Mouse (Mus musculus): ENCODE data around the gene Upb1.
"Not testable (repeated sequence)": the region's sequence is repeated elsewhere in the genome, so short reads cannot be mapped to it uniquely, and the experiment has no call there.

Upb1 gene

GRCm38 (mm10) chr10:75456061-75456831, 55.3 kb downstream of the Upb1 start:
- DNase-seq, result not testable (repeated sequence)

GRCm38 (mm10) chr10:75457852-75458251, 56.9 kb downstream of the Upb1 start:
- no peak for DNase-seq

- no peak for DNase-seq
Observed at GRCm38 (mm10) chr10:75458329-75458728, 57.4 kb downstream of the Upb1 start.

GRCm38 (mm10) chr10:75462728-75463127, 61.8 kb downstream of the Upb1 start:
- no peak for DNase-seq

GRCm38 (mm10) chr10:75465781-75466550, 65.1 kb downstream of the Upb1 start:
- DNase-seq, result peak; percentile 53 to 70

- DNase-seq, result no peak
Observed at GRCm38 (mm10) chr10:75473411-75473810, 72.5 kb downstream of the Upb1 start.

GRCm38 (mm10) chr10:75474571-75474970, 73.7 kb downstream of the Upb1 start:
- no peak for DNase-seq

DNA sequence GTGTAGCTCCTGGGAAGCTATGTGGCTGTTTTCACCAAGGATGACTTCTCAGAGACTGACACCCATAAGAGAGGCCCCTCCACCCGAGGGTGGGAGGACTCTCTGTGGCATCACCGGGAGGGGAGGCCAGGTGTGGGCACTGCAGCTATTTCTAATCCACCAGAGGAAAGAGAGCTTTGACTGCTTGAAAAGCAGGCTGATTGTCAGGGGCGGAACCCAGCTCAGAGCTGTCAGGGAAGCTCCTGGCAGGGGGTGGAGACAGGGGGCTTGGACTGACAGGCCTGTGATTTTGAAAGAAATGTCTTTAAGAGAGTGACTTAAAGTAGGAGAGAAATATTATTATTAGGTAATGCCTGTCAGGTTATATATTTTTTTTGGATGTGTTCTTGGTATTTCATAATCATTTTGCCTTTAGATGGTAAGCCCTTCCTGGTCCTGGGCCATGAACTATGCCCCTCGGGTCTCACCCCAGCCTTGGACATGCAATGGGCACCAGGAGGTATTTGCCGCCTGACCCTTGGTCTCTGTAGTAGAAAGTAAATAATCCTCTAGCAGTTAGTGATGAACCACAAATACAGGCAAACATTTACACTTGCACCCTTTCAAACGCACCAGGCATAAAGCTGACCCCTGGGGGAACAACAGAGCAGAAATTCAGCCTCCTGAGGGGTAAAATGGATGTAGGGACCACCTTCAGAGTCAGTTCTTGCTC, 74.4 kb downstream of the Upb1 start:
- not testable (repeated sequence) for DNase-seq

- DNase-seq, result no peak
Observed at GRCm38 (mm10) chr10:75477034-75477433, 76.1 kb downstream of the Upb1 start.

DNA sequence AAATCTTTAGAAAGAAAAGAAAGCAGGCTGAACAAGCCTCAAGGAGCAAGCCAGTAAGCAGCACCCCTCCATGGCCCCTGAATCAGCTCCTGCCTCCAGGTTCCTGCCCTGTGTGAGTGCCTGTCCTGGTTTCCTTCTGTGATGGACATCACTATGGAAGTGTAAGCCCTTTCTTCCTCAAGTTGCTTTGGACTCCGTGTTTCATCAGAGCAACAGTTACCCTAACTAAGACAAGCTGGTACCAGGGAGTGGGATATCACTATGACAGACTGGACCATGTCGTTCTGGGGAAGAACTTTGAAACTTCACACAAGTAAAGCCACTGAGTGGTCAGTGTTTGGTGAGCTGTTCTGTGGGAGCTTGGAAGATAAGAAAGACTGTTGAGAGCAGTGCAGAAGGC, 79.0 kb downstream of the Upb1 start:
- DNase-seq, result no peak

DNA sequence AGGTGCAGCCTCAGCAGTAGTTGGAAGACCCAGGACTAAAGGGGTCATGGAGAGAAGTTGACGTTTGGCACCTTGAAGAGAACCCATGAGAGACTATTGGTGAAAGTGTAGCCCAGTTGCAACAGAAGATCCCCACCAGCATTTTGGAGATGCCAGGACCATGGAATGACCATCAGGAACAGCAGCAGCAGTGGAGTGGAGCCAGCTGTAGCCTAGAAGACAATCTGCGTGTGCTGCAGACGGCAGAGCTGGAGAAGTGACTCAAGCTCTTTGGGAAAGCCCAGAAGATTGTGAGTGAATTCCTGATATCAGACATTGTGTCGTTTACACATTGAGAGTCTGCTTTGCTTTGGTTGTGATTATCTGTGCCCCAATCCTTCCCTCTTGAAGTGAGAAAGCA, 80.8 kb downstream of the Upb1 start:
- DNase-seq, result no peak

GRCm38 (mm10) chr10:75482271-75482670, 81.4 kb downstream of the Upb1 start:
- DNase-seq, result no peak

- DNase-seq, result no peak
Observed at GRCm38 (mm10) chr10:75482919-75483483, 82.1 kb downstream of the Upb1 start.

GRCm38 (mm10) chr10:75484066-75484465, 83.2 kb downstream of the Upb1 start:
- DNase-seq, result no peak

DNA sequence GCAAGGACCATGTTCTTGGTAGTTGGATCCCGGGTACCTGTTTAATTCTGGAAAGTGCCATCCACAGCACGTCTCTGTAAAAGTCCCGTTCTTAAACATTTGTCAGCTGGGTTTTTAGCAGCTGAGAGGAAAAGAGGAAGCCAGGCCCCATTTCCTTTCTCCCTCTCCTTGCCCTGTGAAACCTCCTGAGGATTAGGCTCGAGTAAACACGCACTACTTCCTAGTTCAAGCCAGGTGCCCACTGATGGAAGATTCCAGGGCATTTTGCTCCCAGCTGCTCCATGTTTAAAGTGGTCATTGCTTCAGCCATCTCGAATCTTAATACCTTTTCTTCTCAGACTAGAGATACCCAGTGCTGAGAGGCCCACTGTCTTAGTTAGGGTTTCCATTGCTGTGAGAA, 83.9 kb downstream of the Upb1 start:
- no peak for DNase-seq

- DNase-seq, result peak; percentile 57 to 73
Observed at GRCm38 (mm10) chr10:75486086-75486979, 85.4 kb downstream of the Upb1 start.

DNA sequence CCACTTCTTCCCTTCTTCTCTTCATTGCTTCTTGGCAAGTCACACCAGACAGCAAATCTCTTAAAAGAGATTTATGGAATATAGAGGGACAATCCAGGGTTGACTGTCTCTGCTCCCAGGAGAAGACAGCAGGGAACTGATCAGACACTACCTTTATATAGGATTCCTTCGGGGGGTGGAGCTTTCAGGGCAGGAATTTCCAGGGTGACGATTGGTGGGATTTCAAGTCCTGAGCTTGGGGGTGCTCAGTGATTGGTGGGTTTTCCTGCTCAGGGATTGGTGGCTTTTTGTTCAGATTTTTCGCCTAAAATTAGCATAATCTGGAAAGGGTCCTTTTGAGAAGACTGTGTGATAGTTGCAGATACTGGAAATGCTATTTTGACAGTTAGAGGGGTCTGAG, 86.2 kb downstream of the Upb1 start:
- no peak for DNase-seq

DNA sequence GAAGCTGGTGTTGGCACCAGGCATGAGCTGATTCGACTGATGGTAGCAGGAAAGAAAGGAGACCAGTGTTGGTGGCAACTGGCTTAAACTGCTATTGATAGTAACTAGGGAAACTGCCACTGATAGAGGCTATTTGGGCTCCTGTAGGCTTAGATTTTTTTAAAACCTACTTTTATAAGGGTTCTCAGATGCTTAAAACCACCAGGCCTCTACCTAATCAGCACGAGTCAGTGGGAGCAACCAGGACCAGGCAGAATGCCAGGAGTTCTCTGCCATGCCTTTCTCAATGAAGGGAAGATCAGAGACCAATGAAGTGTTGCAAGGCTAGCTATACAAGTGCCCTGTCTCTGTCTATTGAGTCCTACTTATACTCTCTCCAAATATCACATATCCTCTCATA, 88.6 kb downstream of the Upb1 start:
- no peak for DNase-seq

GRCm38 (mm10) chr10:75490731-75491130, 89.8 kb downstream of the Upb1 start:
- no peak for DNase-seq
